Mouse (Mus musculus): ENCODE data around the gene Fsd1l.

DNA sequence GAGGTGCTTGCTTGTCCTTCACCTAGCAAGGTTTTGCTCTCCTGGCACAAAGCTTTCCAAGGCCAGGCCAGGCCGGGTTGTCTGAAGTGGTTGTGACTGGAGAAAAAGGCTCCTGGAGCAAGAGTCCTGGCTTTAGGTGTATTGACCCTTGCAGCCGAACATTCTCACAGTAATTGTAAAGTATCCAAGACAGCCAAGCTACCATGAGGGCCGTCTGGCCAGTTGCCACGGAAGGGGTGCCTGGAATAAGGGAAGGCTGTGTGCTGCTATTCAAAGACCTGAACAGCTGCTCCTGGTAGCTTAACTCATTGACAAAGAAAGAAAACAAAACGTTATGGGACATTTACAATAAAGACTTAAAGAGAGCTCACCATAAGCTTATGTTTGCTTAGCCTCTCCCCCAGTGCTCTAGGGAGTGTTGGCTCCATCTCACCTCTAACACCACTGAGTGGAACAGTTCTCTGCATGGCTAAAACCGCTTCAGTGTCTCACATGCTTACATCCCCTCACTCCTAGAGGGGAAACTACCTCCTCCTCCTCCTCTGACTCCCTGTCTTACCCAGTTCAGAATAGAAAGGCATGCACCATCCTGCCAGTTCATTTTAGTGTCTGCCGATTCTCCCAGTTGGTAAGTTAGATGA is 6.1 kb downstream of the Fsd1l start:
- TF ChIP-seq CTCF (IDR thresholded peaks at IDR 0.05; ENCODE audit: low read depth) = no peak
- no peak for TF ChIP-seq EP300 (IDR thresholded peaks at IDR 0.05; ENCODE audit: low read depth)
